Mouse (Mus musculus): ENCODE measurements around the gene Inpp5a. TPM values are rescaled to one million over a fixed set of nuclear protein-coding genes. Genes with fewer than 3 reads are reported as not detected.

The Inpp5a gene
- polyA plus RNA-seq, 1 experiment: 37.8 TPM

- TF ChIP-seq MYOD1 (IDR thresholded peaks at IDR 0.05; ENCODE audit: control insufficient read depth in 1 of 3, insufficient read length in 2 of 3, low read depth in 2 of 3) (no peak), POLR2A (IDR thresholded peaks at IDR 0.05; ENCODE audit: insufficient read length, low read depth) (no peak), SRF (IDR thresholded peaks at IDR 0.05; ENCODE audit: control insufficient read depth, insufficient read length, low read depth) (no peak), MAX (IDR thresholded peaks at IDR 0.05; ENCODE audit: low read depth) (no peak), USF1 (IDR thresholded peaks at IDR 0.05; ENCODE audit: low read depth) (no peak), MYOG (IDR thresholded peaks at IDR 0.05; ENCODE audit: control insufficient read depth in 1 of 3, insufficient read depth in 1 of 3, insufficient read length in 2 of 3, low read depth in 2 of 3) (no peak), CEBPB (IDR thresholded peaks at IDR 0.05; ENCODE audit: insufficient read depth, poor library complexity, severe bottlenecking) (no peak), TCF3 (IDR thresholded peaks at IDR 0.05; ENCODE audit: insufficient read length, low read depth) (no peak), E2F4 (IDR thresholded peaks at IDR 0.05; ENCODE audit: insufficient read depth) (no peak), REST (IDR thresholded peaks at IDR 0.05; ENCODE audit: insufficient read depth, insufficient read length) (no peak), POLR2AphosphoS2 (IDR thresholded peaks at IDR 0.05; ENCODE audit: insufficient read length, low read depth) (no peak), TCF12 (IDR thresholded peaks at IDR 0.05; ENCODE audit: insufficient read depth, poor library complexity, severe bottlenecking) (no peak)
- Histone ChIP-seq H3K27me3 (ENCODE audit: control insufficient read depth, insufficient read depth, insufficient read length) (no peaks in the 10 kb centered on the region), H3K79me2 (ENCODE audit: control insufficient read depth, insufficient read depth) (no peaks in the 10 kb centered on the region), H3K4me3 (no peak overlapping the region), H3K4me2 (ENCODE audit: low read depth) (no peak overlapping the region), H3K36me3 (ENCODE audit: control insufficient read depth, insufficient read depth) (peaks cover 3% of the 10 kb centered on the region), H3ac (ENCODE audit: control insufficient read depth, insufficient read length) (no peak overlapping the region)
Measured at GRCm38 (mm10) chr7:139538541-139538940, 149.6 kb downstream of the Inpp5a start.

- no peak for TF ChIP-seq MYOD1 (IDR thresholded peaks at IDR 0.05; ENCODE audit: control insufficient read depth in 1 of 3, insufficient read length in 2 of 3, low read depth in 2 of 3)
- TF ChIP-seq E2F4 (IDR thresholded peaks at IDR 0.05; ENCODE audit: insufficient read depth): no peak
- no peak for TF ChIP-seq USF1 (IDR thresholded peaks at IDR 0.05; ENCODE audit: low read depth)
- no peak for TF ChIP-seq SRF (IDR thresholded peaks at IDR 0.05; ENCODE audit: control insufficient read depth, insufficient read length, low read depth)
- no peak for TF ChIP-seq REST (IDR thresholded peaks at IDR 0.05; ENCODE audit: insufficient read depth, insufficient read length)
- no peak for TF ChIP-seq POLR2AphosphoS2 (IDR thresholded peaks at IDR 0.05; ENCODE audit: insufficient read length, low read depth)
- TF ChIP-seq TCF3 (IDR thresholded peaks at IDR 0.05; ENCODE audit: insufficient read length, low read depth): no peak
- no peak for TF ChIP-seq MAX (IDR thresholded peaks at IDR 0.05; ENCODE audit: low read depth)
- no peak for TF ChIP-seq POLR2A (IDR thresholded peaks at IDR 0.05; ENCODE audit: insufficient read length, low read depth)
- no peak for TF ChIP-seq TCF12 (IDR thresholded peaks at IDR 0.05; ENCODE audit: insufficient read depth, poor library complexity, severe bottlenecking)
- no peak overlapping the region for H3K4me2 ChIP-seq (ENCODE audit: low read depth)
- no peak overlapping the region for H3K4me3 ChIP-seq
- H3K36me3 ChIP-seq (ENCODE audit: control insufficient read depth, insufficient read depth): peaks cover 3% of the 10 kb centered on the region
- H3K79me2 ChIP-seq (ENCODE audit: control insufficient read depth, insufficient read depth): no peaks in the 10 kb centered on the region
- no peak overlapping the region for H3ac ChIP-seq (ENCODE audit: control insufficient read depth, insufficient read length)
- H3K27me3 ChIP-seq (ENCODE audit: control insufficient read depth, insufficient read depth, insufficient read length): no peaks in the 10 kb centered on the region
Measured at GRCm38 (mm10) chr7:139540601-139541000, 151.7 kb downstream of the Inpp5a start.

GRCm38 (mm10) chr7:139541422-139541821 lies 152.5 kb downstream of the Inpp5a start:
- Histone ChIP-seq H3K4me3 (no peak overlapping the region), H3K79me2 (ENCODE audit: control insufficient read depth, insufficient read depth) (no peaks in the 10 kb centered on the region), H3K27me3 (ENCODE audit: control insufficient read depth, insufficient read depth, insufficient read length) (no peaks in the 10 kb centered on the region), H3K4me2 (ENCODE audit: low read depth) (no peak overlapping the region), H3ac (ENCODE audit: control insufficient read depth, insufficient read length) (no peak overlapping the region), H3K36me3 (ENCODE audit: control insufficient read depth, insufficient read depth) (peaks cover 3% of the 10 kb centered on the region)
- TF ChIP-seq MYOD1 (IDR thresholded peaks at IDR 0.05; ENCODE audit: control insufficient read depth in 1 of 3, insufficient read length in 2 of 3, low read depth in 2 of 3) (no peak), REST (IDR thresholded peaks at IDR 0.05; ENCODE audit: insufficient read depth, insufficient read length) (no peak), POLR2AphosphoS2 (IDR thresholded peaks at IDR 0.05; ENCODE audit: insufficient read length, low read depth) (no peak), SRF (IDR thresholded peaks at IDR 0.05; ENCODE audit: control insufficient read depth, insufficient read length, low read depth) (no peak), CEBPB (IDR thresholded peaks at IDR 0.05; ENCODE audit: insufficient read depth, poor library complexity, severe bottlenecking) (no peak), POLR2A (IDR thresholded peaks at IDR 0.05; ENCODE audit: insufficient read length, low read depth) (no peak), MYOG (IDR thresholded peaks at IDR 0.05; ENCODE audit: control insufficient read depth in 1 of 3, insufficient read depth in 1 of 3, insufficient read length in 2 of 3, low read depth in 2 of 3) (no peak), TCF3 (IDR thresholded peaks at IDR 0.05; ENCODE audit: insufficient read length, low read depth) (no peak), MAX (IDR thresholded peaks at IDR 0.05; ENCODE audit: low read depth) (no peak), E2F4 (IDR thresholded peaks at IDR 0.05; ENCODE audit: insufficient read depth) (no peak), TCF12 (IDR thresholded peaks at IDR 0.05; ENCODE audit: insufficient read depth, poor library complexity, severe bottlenecking) (no peak), USF1 (IDR thresholded peaks at IDR 0.05; ENCODE audit: low read depth) (no peak)

GRCm38 (mm10) chr7:139544706-139545625 lies 156.1 kb downstream of the Inpp5a start:
- Histone ChIP-seq H3K4me3 (no peak overlapping the region), H3K79me2 (ENCODE audit: control insufficient read depth, insufficient read depth) (no peaks in the 10 kb centered on the region), H3K4me2 (ENCODE audit: low read depth) (no peak overlapping the region), H3K36me3 (ENCODE audit: control insufficient read depth, insufficient read depth) (no peaks in the 10 kb centered on the region), H3K27me3 (ENCODE audit: control insufficient read depth, insufficient read depth, insufficient read length) (no peaks in the 10 kb centered on the region), H3ac (ENCODE audit: control insufficient read depth, insufficient read length) (no peak overlapping the region)
- TF ChIP-seq MYOG (IDR thresholded peaks at IDR 0.05; ENCODE audit: control insufficient read depth in 1 of 3, insufficient read depth in 1 of 3, insufficient read length in 2 of 3, low read depth in 2 of 3) (peak in 2 of 3 experiments; percentile 64 to 75), MYOD1 (IDR thresholded peaks at IDR 0.05; ENCODE audit: control insufficient read depth in 1 of 3, insufficient read length in 2 of 3, low read depth in 2 of 3) (peak in 1 of 3 experiments; percentile 78), MAX (IDR thresholded peaks at IDR 0.05; ENCODE audit: low read depth) (no peak), TCF3 (IDR thresholded peaks at IDR 0.05; ENCODE audit: insufficient read length, low read depth) (no peak)

Measured in myocyte (in vitro differentiated cells).